Mouse (Mus musculus): ENCODE measurements at regions not wholly inside any gene's neighbourhood (a gene's known extent, or its start where the extent isn't known, plus 50 kb on each side); places are given as distances from the start of the nearest gene placed in this dataset.

GRCm38 (mm10) chr6:31117666-31118065 is 158.8 kb upstream of the Klf14 start:
- no peak overlapping the region for H3K4me3 ChIP-seq
- H3K4me1 ChIP-seq (replicated peaks), result peaks cover 11% of the 10 kb centered on the region; the same call in 1 of the 2 replicates
- H3K27me3 ChIP-seq, result no peaks in the 10 kb centered on the region
- H3K36me3 ChIP-seq, result no peaks in the 10 kb centered on the region
- 89% methylated on average over 12 of the region's 12 CpGs for WGBS
- no peak for ATAC-seq (ENCODE audit: low FRiP score)
- H3K9me3 ChIP-seq, result no peaks in the 10 kb centered on the region
- H3K27ac ChIP-seq, result no peak overlapping the region
- H3K9ac ChIP-seq, result no peak overlapping the region
- H3K4me2 ChIP-seq, result no peak overlapping the region

GRCm38 (mm10) chr6:31121008-31121407 is 162.1 kb upstream of the Klf14 start:
- Histone ChIP-seq H3K27ac (peak overlapping the region; percentile 35; the same call in 1 of the 2 replicates), H3K4me3 (no peak overlapping the region), H3K36me3 (no peaks in the 10 kb centered on the region), H3K9me3 (no peaks in the 10 kb centered on the region), H3K4me2 (no peak overlapping the region), H3K9ac (no peak overlapping the region), H3K4me1 (replicated peaks) (peaks cover 7% of the 10 kb centered on the region; the same call in 1 of the 2 replicates), H3K27me3 (no peaks in the 10 kb centered on the region)
- no peak for ATAC-seq (ENCODE audit: low FRiP score)
- 10% methylated on average over 8 of the region's 8 CpGs for WGBS

- Histone ChIP-seq H3K4me1 (replicated peaks) (peaks cover 7% of the 10 kb centered on the region; the same call in 1 of the 2 replicates), H3K4me2 (no peak overlapping the region), H3K4me3 (no peak overlapping the region), H3K9ac (no peak overlapping the region), H3K36me3 (no peaks in the 10 kb centered on the region), H3K9me3 (no peaks in the 10 kb centered on the region), H3K27me3 (no peaks in the 10 kb centered on the region), H3K27ac (no peak overlapping the region)
- 86% methylated on average over 5 of the region's 5 CpGs for WGBS
- ATAC-seq (ENCODE audit: low FRiP score), result no peak
These were observed 164.0 kb upstream of the Klf14 start for GRCm38 (mm10) chr6:31122895-31123294.

GRCm38 (mm10) chr6:31123342-31123990 is 164.6 kb upstream of the Klf14 start:
- Histone ChIP-seq H3K4me3 (no peak overlapping the region), H3K27ac (no peak overlapping the region), H3K4me1 (replicated peaks) (peaks cover 7% of the 10 kb centered on the region; the same call in 1 of the 2 replicates), H3K4me2 (no peak overlapping the region), H3K36me3 (no peaks in the 10 kb centered on the region), H3K27me3 (no peaks in the 10 kb centered on the region), H3K9ac (no peak overlapping the region), H3K9me3 (no peaks in the 10 kb centered on the region)
- WGBS, result 73% methylated on average over 4 of the region's 4 CpGs
- ATAC-seq (ENCODE audit: low FRiP score), result no peak

GRCm38 (mm10) chr6:31124076-31124475 is 165.2 kb upstream of the Klf14 start:
- H3K4me2 ChIP-seq, result no peak overlapping the region
- no peak overlapping the region for H3K4me3 ChIP-seq
- no peaks in the 10 kb centered on the region for H3K27me3 ChIP-seq
- no peaks in the 10 kb centered on the region for H3K9me3 ChIP-seq
- no peak for ATAC-seq (ENCODE audit: low FRiP score)
- H3K4me1 ChIP-seq (replicated peaks), result peaks cover 7% of the 10 kb centered on the region; the same call in 1 of the 2 replicates
- H3K27ac ChIP-seq, result no peak overlapping the region
- H3K9ac ChIP-seq, result no peak overlapping the region
- no peaks in the 10 kb centered on the region for H3K36me3 ChIP-seq
- WGBS, result 80% methylated on average over 6 of the region's 6 CpGs

GRCm38 (mm10) chr6:31124872-31125271 is 166.0 kb upstream of the Klf14 start:
- no peak for ATAC-seq (ENCODE audit: low FRiP score)
- H3K27ac ChIP-seq, result no peak overlapping the region
- H3K4me1 ChIP-seq (replicated peaks), result peaks cover 7% of the 10 kb centered on the region; the same call in 1 of the 2 replicates
- H3K4me3 ChIP-seq, result no peak overlapping the region
- no peak overlapping the region for H3K4me2 ChIP-seq
- 95% methylated on average over 4 of the region's 4 CpGs for WGBS
- no peak overlapping the region for H3K9ac ChIP-seq
- H3K27me3 ChIP-seq, result no peaks in the 10 kb centered on the region
- no peaks in the 10 kb centered on the region for H3K36me3 ChIP-seq
- H3K9me3 ChIP-seq, result no peaks in the 10 kb centered on the region

GRCm38 (mm10) chr6:31125328-31126118 is 166.6 kb upstream of the Klf14 start:
- Histone ChIP-seq H3K4me3 (no peak overlapping the region), H3K4me2 (no peak overlapping the region), H3K27ac (no peak overlapping the region), H3K27me3 (no peaks in the 10 kb centered on the region), H3K9ac (no peak overlapping the region), H3K9me3 (no peaks in the 10 kb centered on the region), H3K36me3 (no peaks in the 10 kb centered on the region), H3K4me1 (replicated peaks) (peaks cover 7% of the 10 kb centered on the region; the same call in 1 of the 2 replicates)
- no peak for ATAC-seq (ENCODE audit: low FRiP score)
- WGBS, result 80% methylated on average over 19 of the region's 19 CpGs

- Histone ChIP-seq H3K27me3 (no peaks in the 10 kb centered on the region), H3K4me1 (replicated peaks) (0 out of 2 replicates have a peak, but pooled peaks cover 2% of the 10 kb centered on the region)
These were observed 167.4 kb upstream of the Klf14 start for GRCm38 (mm10) chr6:31126131-31126871.

GRCm38 (mm10) chr6:31129170-31129569 is 170.3 kb upstream of the Klf14 start:
- Histone ChIP-seq H3K36me3 (no peaks in the 10 kb centered on the region), H3K4me1 (replicated peaks) (no peaks in the 10 kb centered on the region), H3K4me2 (no peak overlapping the region), H3K9me3 (peaks cover 5% of the 10 kb centered on the region), H3K27ac (no peak overlapping the region), H3K4me3 (no peak overlapping the region), H3K27me3 (no peaks in the 10 kb centered on the region), H3K9ac (no peak overlapping the region)
- WGBS, result 46% methylated on average over 7 of the region's 7 CpGs
- no peak for ATAC-seq (ENCODE audit: low FRiP score)

More at GRCm38 (mm10) chr6:31126131-31126871, 167.4 kb upstream of the Klf14 start:
- H3K9me3 ChIP-seq, result no peaks in the 10 kb centered on the region
- ATAC-seq (ENCODE audit: low FRiP score), result no peak
- no peak overlapping the region for H3K4me2 ChIP-seq
- 82% methylated on average over 15 of the region's 15 CpGs for WGBS
- H3K4me3 ChIP-seq, result no peak overlapping the region
- no peak overlapping the region for H3K27ac ChIP-seq
- H3K36me3 ChIP-seq, result no peaks in the 10 kb centered on the region
- H3K9ac ChIP-seq, result no peak overlapping the region

- no peak for ATAC-seq (ENCODE audit: low FRiP score)
- Histone ChIP-seq H3K36me3 (no peaks in the 10 kb centered on the region), H3K4me2 (no peak overlapping the region), H3K27ac (no peak overlapping the region), H3K4me3 (no peak overlapping the region), H3K27me3 (no peaks in the 10 kb centered on the region), H3K9me3 (peaks cover 5% of the 10 kb centered on the region), H3K9ac (no peak overlapping the region), H3K4me1 (replicated peaks) (no peaks in the 10 kb centered on the region)
- 88% methylated on average over 7 of the region's 7 CpGs for WGBS
These were observed 171.1 kb upstream of the Klf14 start for GRCm38 (mm10) chr6:31129987-31130386.

- WGBS, result 89% methylated on average over 1 of the region's 1 CpGs
- H3K4me2 ChIP-seq, result no peak overlapping the region
These were observed 171.6 kb upstream of the Klf14 start for GRCm38 (mm10) chr6:31130522-31130921.

GRCm38 (mm10) chr6:31131716-31132115 is 172.8 kb upstream of the Klf14 start:
- Histone ChIP-seq H3K27me3 (no peaks in the 10 kb centered on the region), H3K27ac (no peak overlapping the region), H3K9ac (no peak overlapping the region), H3K4me3 (no peak overlapping the region), H3K4me2 (no peak overlapping the region), H3K9me3 (peaks cover 5% of the 10 kb centered on the region), H3K36me3 (no peaks in the 10 kb centered on the region), H3K4me1 (replicated peaks) (no peaks in the 10 kb centered on the region)
- ATAC-seq (ENCODE audit: low FRiP score), result no peak
- WGBS, result 82% methylated on average over 9 of the region's 9 CpGs

More at GRCm38 (mm10) chr6:31130522-31130921, 171.6 kb upstream of the Klf14 start:
- Histone ChIP-seq H3K27me3 (no peaks in the 10 kb centered on the region), H3K9me3 (peaks cover 5% of the 10 kb centered on the region), H3K36me3 (no peaks in the 10 kb centered on the region), H3K4me1 (replicated peaks) (no peaks in the 10 kb centered on the region), H3K27ac (no peak overlapping the region), H3K4me3 (no peak overlapping the region), H3K9ac (no peak overlapping the region)
- no peak for ATAC-seq (ENCODE audit: low FRiP score)

All from hindbrain, embryonic 13.5 days (tissue).